Mouse (Mus musculus): ENCODE results near the gene 4833427G06Rik.

GRCm38 (mm10) chr9:51096306-51096705 is 5.6 kb downstream of the 4833427G06Rik start:
- TF ChIP-seq POLR2A (IDR thresholded peaks at IDR 0.05; ENCODE audit: low read depth, low read length) (no peak), CTCF (IDR thresholded peaks at IDR 0.05; ENCODE audit: extremely low read depth, insufficient read depth, insufficient read length, insufficient replicate concordance) (no peak)

Data from spleen, adult 2 months (tissue).